Mouse (Mus musculus): ENCODE measurements around the gene Plpp3.

DNA sequence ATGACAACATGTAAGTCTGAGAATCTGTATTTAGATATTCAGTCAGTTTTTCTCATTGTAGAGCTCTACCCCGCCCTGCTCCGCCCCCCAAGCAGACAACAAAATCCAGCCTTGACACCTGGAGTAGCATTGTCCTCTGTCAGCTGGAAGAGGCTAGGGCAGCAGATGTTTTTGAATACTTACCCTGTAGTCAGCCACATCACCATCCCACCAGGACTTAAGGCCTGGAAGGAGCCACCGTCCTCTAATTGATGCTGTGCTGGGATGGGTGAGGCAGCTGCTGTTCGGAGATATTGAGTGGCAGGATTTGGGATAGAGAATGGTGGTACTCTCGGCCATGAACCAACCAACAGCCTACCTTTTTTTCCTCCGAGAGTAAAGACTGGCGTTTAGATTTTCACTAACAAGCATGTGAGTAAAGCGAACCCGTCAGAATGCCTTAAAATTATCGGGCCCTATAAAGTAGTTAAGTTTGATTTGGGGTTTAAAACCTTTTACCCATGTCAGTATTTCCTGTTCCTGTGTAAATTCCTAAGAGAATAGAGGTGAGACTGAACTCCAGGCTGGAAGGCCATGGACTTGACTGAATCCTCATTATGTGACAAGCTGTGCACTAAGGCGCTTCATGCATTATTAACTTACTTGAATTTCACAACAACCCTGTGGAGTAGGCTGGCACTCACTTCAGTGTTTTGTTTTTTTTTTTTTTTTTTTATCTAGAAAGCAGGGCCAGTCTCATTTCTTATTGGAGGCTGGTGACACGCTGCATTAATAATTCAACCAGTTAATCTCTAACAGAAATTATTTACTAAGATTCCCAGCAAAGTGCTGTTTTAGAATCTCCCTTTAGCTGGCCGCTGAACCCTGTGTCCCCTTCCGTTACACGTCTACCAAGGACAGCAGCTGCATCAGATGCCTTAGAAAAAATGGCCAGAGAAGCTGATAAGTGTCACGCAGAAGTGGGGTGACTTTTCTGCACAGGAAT, 13.0 kb downstream of the Plpp3 start:
- TF ChIP-seq CTCF (IDR thresholded peaks at IDR 0.05; ENCODE audit: control insufficient read depth, insufficient read depth, insufficient read length) (no peak), MAX (IDR thresholded peaks at IDR 0.05) (no peak)

All from C2C12 (cell line).